Mouse (Mus musculus) stomach, embryonic 15.5 days (tissue): ENCODE data around the gene Usp36. TPM values are rescaled to one million over a fixed set of nuclear protein-coding genes. Genes with fewer than 3 reads are reported as not detected.
A peak's percentile ranks its signal among the peaks of the same experiment; 100 is the strongest.

Source experiments
- ATAC-seq: fragments of 200-750 bp; cut with Nextera tagmentation; 2 replicates; pipeline ENCODE4 v1.8.0; 2017; ENCODE audit warnings: low read depth, moderate number of reproducible peaks, moderate TSS enrichment; ENCODE audit not compliant: insufficient read depth, low FRiP score
- H3K27ac ChIP-seq: fragments of 300-500 bp; sonication (generic); 2 replicates; pipeline ENCODE4 v1.5.1; 2015; ENCODE audit warnings: mild to moderate bottlenecking, inconsistent platforms
- H3K27me3 ChIP-seq: fragments of 300-500 bp; sonication (generic); replicated peaks from 2 replicates; pipeline ENCODE4 v1.6.1; 2015; ENCODE audit warnings: inconsistent platforms
- H3K36me3 ChIP-seq: fragments of 300-500 bp; sonication (generic); 2 replicates; pipeline ENCODE4 v1.6.1; 2015; ENCODE audit warnings: inconsistent platforms
- H3K4me1 ChIP-seq: fragments of 300-500 bp; sonication (generic); 2 replicates; pipeline ENCODE4 v1.6.1; 2015; ENCODE audit warnings: inconsistent platforms
- H3K4me2 ChIP-seq: fragments of 300-500 bp; sonication (generic); 2 replicates; pipeline ENCODE4 v1.6.1; 2015; ENCODE audit warnings: mild to moderate bottlenecking, inconsistent platforms
- H3K4me3 ChIP-seq: fragments of 300-500 bp; sonication (generic); replicated peaks from 2 replicates; pipeline ENCODE4 v1.5.1; 2015; ENCODE audit warnings: inconsistent platforms
- H3K9ac ChIP-seq: fragments of 300-500 bp; sonication (generic); 2 replicates; pipeline ENCODE4 v1.6.1; 2015; ENCODE audit warnings: inconsistent platforms
- H3K9me3 ChIP-seq: fragments of 300-500 bp; sonication (generic); 2 replicates; pipeline ENCODE4 v1.6.1; 2016; ENCODE audit warnings: inconsistent platforms
- WGBS: fragments of 180-500 bp; shearing (Covaris S2); methylation state at CpG from one replicate; pipeline ENCODE4 v1.1.7; 2015; 5-methylcytosine and 5-hydroxymethylcytosine counted together
- polyA plus RNA-seq: library from polyadenylated mRNA; unstranded; fragments of >200 nt; fragmentation: Nextera tagmentation; extraction: Ambion mirVana; gene quantifications from 2 replicates; pipeline ENCODE4 v1.2.1, GENCODE M21; 2015

Gene Usp36
- 20.3 and 20.5 TPM in 2 replicates for polyA plus RNA-seq

- Histone ChIP-seq H3K27ac (peak within 1 kb of the TSS; percentile 83), H3K9me3 (no peaks in the 10 kb centered on the region), H3K4me3 (peak within 1 kb of the TSS; percentile 91), H3K4me1 (peaks cover 14% of the 10 kb centered on the region), H3K27me3 (no peaks in the 10 kb centered on the region), H3K36me3 (peaks cover 12% of the 10 kb centered on the region), H3K9ac (peak within 1 kb of the TSS; percentile 89), H3K4me2 (peak within 1 kb of the TSS; percentile 87)
- WGBS, result under 1% methylated on average over 68 of the region's 68 CpGs
- ATAC-seq, result peak; percentile 99
Measured at GRCm38 (mm10) chr11:118289999-118290889, at the start of gene Usp36. Gene Usp36, minus strand, starts transcription at chr11:118290244.

GRCm38 (mm10) chr11:118337491-118338168 is 47.6 kb upstream of the Usp36 start:
- no peaks in the 10 kb centered on the region for H3K27me3 ChIP-seq

GRCm38 (mm10) chr11:118333431-118333830 is 43.4 kb upstream of the Usp36 start:
- 83% methylated on average over 17 of the region's 17 CpGs for WGBS
- H3K9ac ChIP-seq, result no peak overlapping the region
- no peaks in the 10 kb centered on the region for H3K9me3 ChIP-seq
- H3K27me3 ChIP-seq, result no peaks in the 10 kb centered on the region
- no peaks in the 10 kb centered on the region for H3K4me1 ChIP-seq
- H3K4me3 ChIP-seq, result no peak overlapping the region
- no peak overlapping the region for H3K4me2 ChIP-seq
- H3K36me3 ChIP-seq, result no peaks in the 10 kb centered on the region
- no peak overlapping the region for H3K27ac ChIP-seq
- ATAC-seq, result no peak

More at GRCm38 (mm10) chr11:118337491-118338168, 47.6 kb upstream of the Usp36 start:
- no peak overlapping the region for H3K9ac ChIP-seq
- no peak overlapping the region for H3K4me2 ChIP-seq
- no peaks in the 10 kb centered on the region for H3K36me3 ChIP-seq
- no peaks in the 10 kb centered on the region for H3K9me3 ChIP-seq
- 58% methylated on average over 8 of the region's 8 CpGs for WGBS
- no peak overlapping the region for H3K27ac ChIP-seq
- H3K4me3 ChIP-seq, result no peak overlapping the region
- no peaks in the 10 kb centered on the region for H3K4me1 ChIP-seq
- no peak for ATAC-seq

- no peak overlapping the region for H3K9ac ChIP-seq
- no peaks in the 10 kb centered on the region for H3K9me3 ChIP-seq
- H3K27me3 ChIP-seq, result no peaks in the 10 kb centered on the region
- 86% methylated on average over 11 of the region's 11 CpGs for WGBS
- peaks cover 3% of the 10 kb centered on the region; the same call in 1 of the 2 replicates for H3K4me1 ChIP-seq
- no peak overlapping the region for H3K4me3 ChIP-seq
- no peak overlapping the region for H3K4me2 ChIP-seq
- ATAC-seq, result no peak
- no peak overlapping the region for H3K27ac ChIP-seq
- H3K36me3 ChIP-seq, result no peaks in the 10 kb centered on the region
Measured at GRCm38 (mm10) chr11:118332376-118332775, 42.3 kb upstream of the Usp36 start.

- H3K36me3 ChIP-seq, result no peaks in the 10 kb centered on the region
- no peak overlapping the region for H3K4me2 ChIP-seq
- H3K4me1 ChIP-seq, result peaks cover 16% of the 10 kb centered on the region
- no peak overlapping the region for H3K9ac ChIP-seq
- no peak overlapping the region for H3K4me3 ChIP-seq
- H3K27ac ChIP-seq, result no peak overlapping the region
- H3K9me3 ChIP-seq, result no peaks in the 10 kb centered on the region
- H3K27me3 ChIP-seq, result no peaks in the 10 kb centered on the region
- WGBS, result 95% methylated on average over 16 of the region's 16 CpGs
- no peak for ATAC-seq
Measured at GRCm38 (mm10) chr11:118330777-118331176, 40.7 kb upstream of the Usp36 start.

GRCm38 (mm10) chr11:118330361-118330760 is 40.3 kb upstream of the Usp36 start:
- no peaks in the 10 kb centered on the region for H3K36me3 ChIP-seq
- no peak overlapping the region for H3K4me2 ChIP-seq
- no peak overlapping the region for H3K4me3 ChIP-seq
- WGBS, result 91% methylated on average over 14 of the region's 14 CpGs
- peaks cover 16% of the 10 kb centered on the region for H3K4me1 ChIP-seq
- no peak overlapping the region for H3K9ac ChIP-seq
- H3K27me3 ChIP-seq, result no peaks in the 10 kb centered on the region
- no peak for ATAC-seq
- no peaks in the 10 kb centered on the region for H3K9me3 ChIP-seq
- H3K27ac ChIP-seq, result no peak overlapping the region

- no peak for ATAC-seq
- Histone ChIP-seq H3K9me3 (no peaks in the 10 kb centered on the region), H3K4me1 (peaks cover 16% of the 10 kb centered on the region), H3K4me3 (no peak overlapping the region), H3K36me3 (no peaks in the 10 kb centered on the region), H3K27ac (no peak overlapping the region), H3K9ac (no peak overlapping the region), H3K27me3 (no peaks in the 10 kb centered on the region), H3K4me2 (no peak overlapping the region)
- 91% methylated on average over 5 of the region's 5 CpGs for WGBS
Measured at GRCm38 (mm10) chr11:118328947-118329346, 38.9 kb upstream of the Usp36 start.

- H3K27ac ChIP-seq, result 0 out of 2 replicates have a peak overlapping the region, but pooled peaks have one; percentile 9
- peaks cover 16% of the 10 kb centered on the region for H3K4me1 ChIP-seq
- no peak for ATAC-seq
- 92% methylated on average over 6 of the region's 6 CpGs for WGBS
- H3K36me3 ChIP-seq, result no peaks in the 10 kb centered on the region
- no peak overlapping the region for H3K9ac ChIP-seq
- no peak overlapping the region for H3K4me3 ChIP-seq
- H3K9me3 ChIP-seq, result no peaks in the 10 kb centered on the region
- no peaks in the 10 kb centered on the region for H3K27me3 ChIP-seq
- no peak overlapping the region for H3K4me2 ChIP-seq
Measured at GRCm38 (mm10) chr11:118328511-118328910, 38.5 kb upstream of the Usp36 start.

- Histone ChIP-seq H3K4me1 (peaks cover 16% of the 10 kb centered on the region), H3K36me3 (no peaks in the 10 kb centered on the region), H3K27me3 (no peaks in the 10 kb centered on the region), H3K27ac (peak overlapping the region; percentile 75), H3K4me3 (no peak overlapping the region), H3K4me2 (no peak overlapping the region; the same call in 1 of the 2 replicates), H3K9me3 (no peaks in the 10 kb centered on the region), H3K9ac (no peak overlapping the region)
- 65% methylated on average over 24 of the region's 24 CpGs for WGBS
- ATAC-seq, result peak; percentile 70; the same call in 1 of the 2 replicates
Measured at GRCm38 (mm10) chr11:118326991-118327971, 37.2 kb upstream of the Usp36 start.

GRCm38 (mm10) chr11:118326491-118326890 is 36.4 kb upstream of the Usp36 start:
- ATAC-seq, result no peak
- 89% methylated on average over 4 of the region's 4 CpGs for WGBS
- Histone ChIP-seq H3K4me3 (no peak overlapping the region), H3K27ac (no peak overlapping the region), H3K36me3 (no peaks in the 10 kb centered on the region), H3K9me3 (no peaks in the 10 kb centered on the region), H3K9ac (no peak overlapping the region), H3K4me2 (no peak overlapping the region), H3K4me1 (peaks cover 16% of the 10 kb centered on the region), H3K27me3 (no peaks in the 10 kb centered on the region)

- Histone ChIP-seq H3K4me1 (peaks cover 16% of the 10 kb centered on the region), H3K9ac (no peak overlapping the region), H3K4me3 (no peak overlapping the region), H3K4me2 (no peak overlapping the region), H3K27me3 (no peaks in the 10 kb centered on the region), H3K27ac (no peak overlapping the region), H3K9me3 (no peaks in the 10 kb centered on the region), H3K36me3 (0 out of 2 replicates have a peak, but pooled peaks cover 1% of the 10 kb centered on the region)
- 61% methylated on average over 5 of the region's 5 CpGs for WGBS
- no peak for ATAC-seq
Measured at GRCm38 (mm10) chr11:118324541-118324940, 34.5 kb upstream of the Usp36 start.
